Mouse (Mus musculus): ENCODE measurements at regions not wholly inside any gene's neighbourhood (a gene's known extent, or its start where the extent isn't known, plus 50 kb on each side); places are given as distances from the start of the nearest gene placed in this dataset.
A peak's percentile ranks its signal among the peaks of the same experiment; 100 is the strongest.

DNA sequence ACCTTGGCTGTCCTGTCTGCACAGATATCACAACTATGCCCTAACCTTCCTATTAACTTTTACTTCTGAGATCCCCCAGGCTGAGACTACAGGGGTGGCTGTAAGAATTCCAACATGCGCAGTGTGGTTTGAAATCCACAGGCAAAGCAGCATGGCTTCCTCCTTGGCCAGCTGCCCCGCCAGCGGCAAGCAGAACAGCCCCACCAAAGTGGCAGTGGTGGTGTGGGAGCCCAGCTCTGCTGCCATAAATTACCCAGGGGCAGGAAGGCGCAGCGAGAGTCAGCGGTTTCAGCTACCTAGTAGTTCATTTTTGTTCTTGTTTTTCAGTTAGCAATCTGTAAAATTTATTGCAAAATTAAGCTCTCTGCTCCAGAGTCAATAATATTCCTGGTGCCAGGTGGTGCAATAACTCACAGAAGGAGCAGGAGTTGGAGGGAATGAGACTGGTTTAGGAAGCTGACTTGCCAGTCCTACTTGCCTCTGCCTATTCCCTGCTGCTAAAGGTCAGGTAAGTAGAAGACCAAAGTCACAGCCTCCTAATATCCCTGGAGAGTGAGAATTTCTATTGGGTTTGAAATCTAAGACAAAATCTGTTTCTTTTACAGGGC, 98.0 kb downstream of the Bmp2 start:
- Histone ChIP-seq H3K36me3 (ENCODE audit: insufficient read depth, low read length) (no peaks in the 10 kb centered on the region), H3K27me3 (ENCODE audit: insufficient read depth, low read length) (no peaks in the 10 kb centered on the region), H3K4me2 (ENCODE audit: low read length) (no peak overlapping the region), H3K4me3 (replicated peaks; ENCODE audit: low read depth, low read length) (no peak overlapping the region), H3K27ac (no peak overlapping the region), H3K4me1 (replicated peaks; ENCODE audit: insufficient read depth, low read length) (no peaks in the 10 kb centered on the region), H3K9me3 (replicated peaks; ENCODE audit: low read length) (no peaks in the 10 kb centered on the region), H3K9ac (ENCODE audit: low read depth, low read length) (no peak overlapping the region)
- no peak for ATAC-seq (replicated peaks; ENCODE audit: low FRiP score, low read depth)
- WGBS, result 21% methylated on average over 6 of the region's 6 CpGs
- no peak for TF ChIP-seq CTCF (IDR thresholded peaks at IDR 0.05; ENCODE audit: low read depth)
- DNase-seq (ENCODE audit: low spot score), result peak; percentile 25

DNA sequence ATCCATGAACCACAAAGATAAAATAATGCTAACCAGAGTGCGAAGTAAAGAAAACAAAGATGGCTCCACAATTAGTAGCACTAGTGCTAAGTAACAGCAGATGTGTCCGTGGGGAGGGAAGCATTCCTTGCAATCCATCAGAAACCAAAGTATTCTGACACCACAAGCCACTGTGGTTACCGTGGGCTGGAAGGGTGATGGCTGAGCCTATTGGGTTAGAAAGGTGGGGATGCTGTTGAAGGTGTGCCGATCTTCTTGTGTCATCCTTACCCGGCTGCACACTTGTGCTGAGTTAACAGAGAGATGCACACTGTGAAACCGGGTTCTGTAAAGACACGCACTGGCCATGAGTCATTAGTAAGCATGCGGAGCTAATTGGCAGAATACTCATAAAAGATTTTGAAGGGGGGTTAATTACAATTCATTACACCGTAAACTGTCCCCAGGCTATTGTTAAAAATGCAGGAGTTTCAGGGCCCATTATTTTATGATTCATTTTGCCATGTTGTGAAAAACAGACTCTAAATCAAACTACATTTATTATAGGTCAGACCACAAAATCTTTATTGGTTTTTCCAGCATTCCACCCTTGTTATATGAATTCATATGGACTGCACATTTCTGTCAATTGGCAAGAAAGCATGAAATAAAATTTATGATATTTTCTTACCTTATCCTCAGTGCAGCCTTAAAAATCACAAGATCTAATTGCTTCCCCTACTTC, 114.5 kb downstream of the Bmp2 start:
- H3K27me3 ChIP-seq (ENCODE audit: insufficient read depth, low read length), result no peaks in the 10 kb centered on the region
- 61% methylated on average over 9 of the region's 9 CpGs for WGBS
- no peak overlapping the region for H3K9ac ChIP-seq (ENCODE audit: low read depth, low read length)
- ATAC-seq (replicated peaks; ENCODE audit: low FRiP score, low read depth) (no peak; the same call in 1 of the 2 replicates), DNase-seq (ENCODE audit: low spot score) (peak; percentile 3)
- TF ChIP-seq CTCF (IDR thresholded peaks at IDR 0.05; ENCODE audit: low read depth), result no peak
- H3K27ac ChIP-seq, result no peak overlapping the region
- H3K9me3 ChIP-seq (replicated peaks; ENCODE audit: low read length), result no peaks in the 10 kb centered on the region
- H3K4me2 ChIP-seq (ENCODE audit: low read length), result no peak overlapping the region
- no peaks in the 10 kb centered on the region for H3K36me3 ChIP-seq (ENCODE audit: insufficient read depth, low read length)
- no peak overlapping the region for H3K4me3 ChIP-seq (replicated peaks; ENCODE audit: low read depth, low read length)
- no peaks in the 10 kb centered on the region for H3K4me1 ChIP-seq (replicated peaks; ENCODE audit: insufficient read depth, low read length)

DNA sequence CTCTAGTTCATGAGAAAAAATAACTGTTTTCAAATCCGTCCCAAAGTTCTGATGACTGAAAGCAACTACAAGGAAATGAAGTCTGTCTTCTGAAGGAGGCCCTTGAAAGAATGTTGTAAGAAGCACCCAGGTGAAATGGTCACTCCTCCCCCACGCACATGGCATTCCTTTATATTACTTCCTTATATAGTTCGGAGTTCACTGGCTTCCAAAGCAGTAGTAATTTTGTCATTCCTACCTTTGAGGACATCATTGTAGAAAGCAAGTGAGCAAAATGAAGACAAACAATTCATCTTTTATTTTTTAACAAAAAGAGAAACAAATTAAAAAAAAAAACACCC, 115.1 kb downstream of the Bmp2 start:
- no peak for DNase-seq (ENCODE audit: low spot score)
- no peak overlapping the region for H3K27ac ChIP-seq

DNA sequence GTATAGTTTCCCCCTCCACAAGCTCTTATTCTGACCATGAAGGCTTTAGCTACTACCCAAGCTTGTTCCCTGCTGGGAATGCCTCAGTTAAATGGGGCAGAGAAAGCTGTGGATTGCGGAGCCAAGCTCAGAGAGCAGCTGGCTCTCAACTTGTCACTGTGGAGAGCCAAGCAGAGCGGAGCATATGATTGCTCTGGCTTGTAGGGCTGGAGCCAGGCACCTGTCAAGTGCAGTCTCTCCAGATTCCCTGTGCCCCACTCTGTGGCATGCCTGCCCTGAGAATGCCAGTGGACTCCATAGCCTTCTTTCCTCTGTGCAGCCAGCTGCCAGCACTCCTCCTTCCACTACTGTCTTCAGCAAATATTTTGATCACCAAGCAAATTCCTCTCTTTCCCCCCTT, 117.9 kb downstream of the Bmp2 start:
- Histone ChIP-seq H3K27me3 (ENCODE audit: insufficient read depth, low read length) (no peaks in the 10 kb centered on the region), H3K4me1 (replicated peaks; ENCODE audit: insufficient read depth, low read length) (no peaks in the 10 kb centered on the region), H3K9ac (ENCODE audit: low read depth, low read length) (no peak overlapping the region), H3K9me3 (replicated peaks; ENCODE audit: low read length) (no peaks in the 10 kb centered on the region), H3K27ac (no peak overlapping the region), H3K36me3 (ENCODE audit: insufficient read depth, low read length) (no peaks in the 10 kb centered on the region), H3K4me3 (replicated peaks; ENCODE audit: low read depth, low read length) (no peak overlapping the region), H3K4me2 (ENCODE audit: low read length) (no peak overlapping the region)
- WGBS, result 85% methylated on average over 2 of the region's 2 CpGs
- DNase-seq (ENCODE audit: low spot score) (no peak), ATAC-seq (replicated peaks; ENCODE audit: low FRiP score, low read depth) (no peak)
- no peak for TF ChIP-seq CTCF (IDR thresholded peaks at IDR 0.05; ENCODE audit: low read depth)

More for the DNA sequence above, 115.1 kb downstream of the Bmp2 start:
- 58% methylated on average over 3 of the region's 3 CpGs for WGBS
- H3K4me1 ChIP-seq (replicated peaks; ENCODE audit: insufficient read depth, low read length), result no peaks in the 10 kb centered on the region
- no peak for TF ChIP-seq CTCF (IDR thresholded peaks at IDR 0.05; ENCODE audit: low read depth)
- H3K9ac ChIP-seq (ENCODE audit: low read depth, low read length), result no peak overlapping the region
- H3K4me3 ChIP-seq (replicated peaks; ENCODE audit: low read depth, low read length), result no peak overlapping the region
- no peaks in the 10 kb centered on the region for H3K36me3 ChIP-seq (ENCODE audit: insufficient read depth, low read length)
- H3K9me3 ChIP-seq (replicated peaks; ENCODE audit: low read length), result no peaks in the 10 kb centered on the region
- ATAC-seq (replicated peaks; ENCODE audit: low FRiP score, low read depth), result no peak
- H3K27me3 ChIP-seq (ENCODE audit: insufficient read depth, low read length), result no peaks in the 10 kb centered on the region
- H3K4me2 ChIP-seq (ENCODE audit: low read length), result no peak overlapping the region

DNA sequence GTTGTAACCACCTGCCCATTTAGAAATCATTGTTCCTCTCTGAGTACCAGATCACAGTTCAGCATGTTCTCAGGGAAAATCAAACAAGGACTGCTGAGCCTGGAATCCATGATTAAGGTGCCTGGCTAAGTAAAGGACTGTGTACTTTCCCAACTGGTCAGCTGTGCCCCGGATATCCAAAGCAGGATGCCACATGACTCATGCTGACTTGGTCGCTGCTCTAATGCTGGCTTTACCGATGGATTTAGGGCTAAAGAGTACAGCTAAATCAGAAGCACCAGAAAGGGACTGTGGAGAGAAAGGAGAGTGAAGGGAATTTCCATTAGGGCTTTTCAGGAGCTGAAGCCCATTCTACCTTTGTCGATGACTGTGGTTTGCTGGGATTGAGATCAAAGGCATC, 119.6 kb downstream of the Bmp2 start:
- no peak overlapping the region for H3K4me3 ChIP-seq (replicated peaks; ENCODE audit: low read depth, low read length)
- DNase-seq (ENCODE audit: low spot score) (no peak), ATAC-seq (replicated peaks; ENCODE audit: low FRiP score, low read depth) (no peak)
- no peak for TF ChIP-seq CTCF (IDR thresholded peaks at IDR 0.05; ENCODE audit: low read depth)
- no peaks in the 10 kb centered on the region for H3K9me3 ChIP-seq (replicated peaks; ENCODE audit: low read length)
- no peaks in the 10 kb centered on the region for H3K27me3 ChIP-seq (ENCODE audit: insufficient read depth, low read length)
- H3K27ac ChIP-seq, result no peak overlapping the region
- no peaks in the 10 kb centered on the region for H3K4me1 ChIP-seq (replicated peaks; ENCODE audit: insufficient read depth, low read length)
- no peak overlapping the region for H3K4me2 ChIP-seq (ENCODE audit: low read length)
- H3K36me3 ChIP-seq (ENCODE audit: insufficient read depth, low read length), result no peaks in the 10 kb centered on the region
- no peak overlapping the region for H3K9ac ChIP-seq (ENCODE audit: low read depth, low read length)
- 80% methylated on average over 4 of the region's 4 CpGs for WGBS

DNA sequence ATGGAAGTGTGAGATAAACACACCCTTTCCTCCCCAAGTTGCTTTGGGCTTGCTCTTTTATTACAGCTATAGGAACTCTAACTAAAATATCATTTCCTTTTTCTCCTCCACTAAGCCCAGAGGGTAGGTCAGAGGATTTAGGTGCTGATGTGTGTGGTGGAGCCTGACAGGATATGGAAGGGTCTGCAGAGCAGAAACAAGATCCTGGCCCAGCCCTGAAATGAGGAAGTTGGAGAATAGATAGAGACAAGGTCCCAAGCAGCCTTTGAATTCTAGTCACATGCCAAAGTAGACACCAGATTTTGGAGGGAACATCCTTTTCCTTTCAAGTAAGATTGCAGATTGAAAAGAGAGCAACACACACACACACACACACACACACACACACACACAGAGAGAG, 132.4 kb downstream of the Bmp2 start:
- no peaks in the 10 kb centered on the region for H3K4me1 ChIP-seq (replicated peaks; ENCODE audit: insufficient read depth, low read length)
- H3K36me3 ChIP-seq (ENCODE audit: insufficient read depth, low read length), result no peaks in the 10 kb centered on the region
- no peak overlapping the region for H3K27ac ChIP-seq
- H3K9ac ChIP-seq (ENCODE audit: low read depth, low read length), result no peak overlapping the region
- no peak for TF ChIP-seq CTCF (IDR thresholded peaks at IDR 0.05; ENCODE audit: low read depth)
- H3K9me3 ChIP-seq (replicated peaks; ENCODE audit: low read length), result no peaks in the 10 kb centered on the region
- H3K4me3 ChIP-seq (replicated peaks; ENCODE audit: low read depth, low read length), result no peak overlapping the region
- ATAC-seq (replicated peaks; ENCODE audit: low FRiP score, low read depth) (no peak), DNase-seq (ENCODE audit: low spot score) (no peak)
- H3K27me3 ChIP-seq (ENCODE audit: insufficient read depth, low read length), result no peaks in the 10 kb centered on the region
- H3K4me2 ChIP-seq (ENCODE audit: low read length), result no peak overlapping the region

Data from kidney, postnatal 0 days (tissue).